ENCODE assay signal across 8 mouse cellular contexts in the genomic region with DNA sequence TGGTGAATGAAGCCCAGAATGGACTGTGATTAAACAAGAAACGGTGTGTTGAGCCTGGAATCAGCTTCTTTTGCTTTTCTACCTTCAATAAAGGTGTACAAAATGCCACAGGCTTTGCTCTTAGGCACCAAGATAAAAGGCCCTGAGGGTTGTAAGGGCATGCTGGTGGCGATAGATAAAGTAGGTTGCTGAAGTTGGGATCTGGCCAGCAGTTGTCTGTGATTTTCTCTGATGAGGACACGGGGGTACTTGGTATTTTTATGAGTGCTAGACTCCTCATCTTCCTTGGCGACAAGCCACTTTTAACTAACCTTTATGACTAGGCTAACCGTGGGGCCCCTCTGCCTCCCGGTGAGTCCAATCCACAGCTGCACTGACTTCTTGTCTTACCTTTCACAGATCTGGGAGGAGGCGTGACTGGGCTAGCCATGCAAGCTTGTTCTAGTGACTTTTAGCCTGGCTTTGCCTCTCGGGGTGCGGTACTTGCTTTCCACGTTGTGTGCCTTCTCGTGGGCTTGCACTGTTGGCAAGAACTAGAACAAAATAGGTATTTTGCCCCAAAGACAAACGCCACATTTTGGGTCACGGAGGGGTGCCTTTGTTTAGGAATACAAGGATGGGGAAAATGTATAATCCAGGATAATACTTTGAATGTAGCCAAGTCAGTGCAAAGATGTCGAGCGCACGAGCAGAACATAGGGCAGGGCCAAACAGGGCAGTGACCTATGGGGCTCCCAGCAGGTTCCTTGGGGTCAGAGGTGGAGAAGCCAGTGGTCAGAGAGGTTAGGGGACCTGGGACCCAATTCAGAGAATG. TPM values are rescaled to one million over a fixed set of nuclear protein-coding genes. Genes with fewer than 3 reads are reported as not detected.
DNase-seq lines count a peak whose midpoint lies in the region; ATAC-seq and TF ChIP-seq lines count a peak whose summit lies in the region.

No protein-coding gene starts in this region.

- peak overlapping the region; percentile 82; the same call in 1 of the 2 replicates for H3K4me3 ChIP-seq in spleen, adult 2 months (ENCODE audit: extremely low read depth, insufficient read depth, insufficient read length)
- peak overlapping the region; percentile 97 for H3K4me3 ChIP-seq in intestine, embryonic 16.5 days (ENCODE audit: low read length)
- peak overlapping the region; percentile 90 for H3K4me3 ChIP-seq in neural tube, embryonic 13.5 days

- H3K9me3 ChIP-seq in intestine, embryonic 16.5 days (ENCODE audit: control insufficient read depth, low read length), result no peaks in the 10 kb centered on the region
- no peaks in the 10 kb centered on the region for H3K9me3 ChIP-seq in neural tube, embryonic 13.5 days

- peak overlapping the region; percentile 97 for H3K9ac ChIP-seq in intestine, embryonic 16.5 days (ENCODE audit: low read depth, low read length)
- H3K9ac ChIP-seq in neural tube, embryonic 13.5 days, result peak overlapping the region; percentile 90

- DNase-seq in cerebellum, adult 11 months, result peak; percentile 24
- no peak for DNase-seq in cerebellum, postnatal 4 days (ENCODE audit: low spot score in 2 of 2)
- DNase-seq in spleen, adult 2 months (ENCODE audit: low read depth in 1 of 2, low spot score in 2 of 2), result no peak
- DNase-seq in spleen, postnatal 36 days (ENCODE audit: low spot score in 2 of 2), result no peak
- no peak for DNase-seq in ovary, postnatal 14 days (ENCODE audit: low spot score)
- no peak for DNase-seq in embryo, embryonic 10.5 days (ENCODE audit: low spot score)

- no peaks in the 10 kb centered on the region for H3K36me3 ChIP-seq in spleen, adult 2 months (ENCODE audit: control insufficient read depth, insufficient read depth, low read length)
- peaks cover 11% of the 10 kb centered on the region for H3K36me3 ChIP-seq in intestine, embryonic 16.5 days (ENCODE audit: control insufficient read depth, insufficient read depth, low read length)
- H3K36me3 ChIP-seq in neural tube, embryonic 13.5 days, result peaks cover 10% of the 10 kb centered on the region; the same call in 1 of the 2 replicates

- peaks cover 8% of the 10 kb centered on the region for H3K27me3 ChIP-seq in spleen, adult 2 months (ENCODE audit: control insufficient read depth, insufficient read depth, low read length)
- no peaks in the 10 kb centered on the region for H3K27me3 ChIP-seq in intestine, embryonic 16.5 days (replicated peaks; ENCODE audit: control insufficient read depth, insufficient read depth, low read length)
- peaks cover 15% of the 10 kb centered on the region for H3K27me3 ChIP-seq in neural tube, embryonic 13.5 days

- H3K4me2 ChIP-seq in intestine, embryonic 16.5 days (ENCODE audit: low read depth, low read length), result peak overlapping the region; percentile 99
- H3K4me2 ChIP-seq in neural tube, embryonic 13.5 days, result peak overlapping the region; percentile 87

- peaks cover 13% of the 10 kb centered on the region for H3K4me1 ChIP-seq in spleen, adult 2 months (ENCODE audit: control insufficient read depth, insufficient read depth, insufficient read length)
- H3K4me1 ChIP-seq in intestine, embryonic 16.5 days (ENCODE audit: control insufficient read depth, insufficient read depth, low read length), result peaks cover 42% of the 10 kb centered on the region
- H3K4me1 ChIP-seq in neural tube, embryonic 13.5 days (replicated peaks), result peaks cover 64% of the 10 kb centered on the region

- no peak for TF ChIP-seq POLR2A in spleen, adult 2 months (IDR thresholded peaks at IDR 0.05; ENCODE audit: low read depth, low read length)

- WGBS in spleen, adult 2 months, result 56% methylated on average over 16 of the region's 16 CpGs
- WGBS in intestine, embryonic 16.5 days, result 29% methylated on average over 16 of the region's 16 CpGs
- 16% methylated on average over 16 of the region's 16 CpGs for WGBS in neural tube, embryonic 13.5 days

- ATAC-seq in intestine, embryonic 16.5 days, result peak; percentile 53
- ATAC-seq in neural tube, embryonic 13.5 days (ENCODE audit: low read depth), result peak; percentile 30; the same call in 1 of the 2 replicates

- H3K27ac ChIP-seq in spleen, adult 2 months (ENCODE audit: insufficient read depth, low read length), result no peak overlapping the region
- peak overlapping the region; percentile 77 for H3K27ac ChIP-seq in intestine, embryonic 16.5 days (ENCODE audit: low read length)
- no peak overlapping the region for H3K27ac ChIP-seq in neural tube, embryonic 13.5 days (replicated peaks)

- TF ChIP-seq CTCF in spleen, adult 2 months (IDR thresholded peaks at IDR 0.05; ENCODE audit: extremely low read depth, insufficient read depth, insufficient read length, insufficient replicate concordance), result no peak

RNA-seq across cellular contexts. Expression of a gene that starts 0.9 kb away (rescaled TPM):
- 7.7 and 10.1 TPM in 2 replicates for polyA plus RNA-seq in spleen, adult 2 months (2012; rRNA removed)
- 31.5 and 37.6 TPM in 2 replicates for polyA plus RNA-seq in intestine, embryonic 16.5 days (2015; fragmentation: Nextera tagmentation; extraction: Ambion mirVana)
- 23.6 and 27.8 TPM in 2 replicates for polyA plus RNA-seq in neural tube, embryonic 13.5 days (2015; fragmentation: Nextera tagmentation; extraction: Ambion mirVana)
